Mouse (Mus musculus): ENCODE data around the gene Senp5.

- TF ChIP-seq CTCF (conservative IDR thresholded peaks at IDR 0.05; ENCODE audit: insufficient read depth, insufficient read length, low read depth, low read length): no peak
- no peak for TF ChIP-seq POLR2A (IDR thresholded peaks at IDR 0.05; ENCODE audit: low read depth, low read length)
Observed at GRCm38 (mm10) chr16:31948345-31948774, 54.7 kb downstream of the Senp5 start, which contains the start of the genes 0610012G03Rik and Ncbp2.
